Mouse (Mus musculus) spleen, postnatal 14 days (tissue): ENCODE measurements around the gene Ddx46.

Experiments
- DNase-seq, 2 experiments: peaks; one replicate each; pipeline ENCODE4 v3.0.0; 2021 to 2022; ENCODE audit warnings: low spot score in 2 of 2

Ddx46 gene

DNA sequence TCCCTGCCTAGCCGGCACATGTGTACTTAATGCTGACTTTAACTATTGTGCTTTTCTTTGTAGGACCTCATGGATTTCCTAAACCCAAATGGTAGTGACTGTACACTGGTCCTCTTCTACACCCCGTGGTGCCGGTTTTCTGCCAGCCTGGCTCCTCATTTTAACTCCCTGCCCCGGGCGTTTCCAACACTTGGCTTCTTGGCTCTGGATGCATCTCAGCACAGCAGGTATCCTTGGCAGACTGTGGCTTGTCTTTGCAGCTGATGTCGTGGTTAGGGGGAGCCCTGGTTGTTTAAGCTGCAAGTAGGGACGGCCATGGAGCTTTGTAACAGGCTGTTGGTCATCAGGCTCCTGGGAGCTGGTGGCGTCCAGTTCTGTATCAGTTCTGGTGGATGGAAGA, 86.7 kb downstream of the Ddx46 start:
- DNase-seq, result no peak

DNA sequence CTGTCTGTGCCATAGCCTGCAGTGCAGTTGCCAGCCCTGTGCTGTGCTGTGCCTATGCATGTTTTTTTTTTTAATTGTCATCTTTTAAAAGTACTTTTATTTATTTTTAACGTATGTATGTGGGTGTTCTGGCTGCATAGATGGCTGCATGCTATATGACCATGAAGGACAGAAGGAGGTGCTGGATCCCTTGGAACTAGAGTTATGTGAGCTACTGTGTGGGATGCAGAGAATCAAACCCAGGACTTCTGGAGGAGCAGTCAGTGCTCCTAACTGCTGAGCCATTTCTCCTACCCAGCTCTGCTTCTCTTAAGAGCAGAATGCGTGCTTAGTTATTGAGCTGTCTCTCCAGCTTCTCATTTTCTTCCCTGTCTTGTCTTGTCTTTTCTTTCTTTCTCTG, 87.2 kb downstream of the Ddx46 start:
- DNase-seq, result no peak

DNA sequence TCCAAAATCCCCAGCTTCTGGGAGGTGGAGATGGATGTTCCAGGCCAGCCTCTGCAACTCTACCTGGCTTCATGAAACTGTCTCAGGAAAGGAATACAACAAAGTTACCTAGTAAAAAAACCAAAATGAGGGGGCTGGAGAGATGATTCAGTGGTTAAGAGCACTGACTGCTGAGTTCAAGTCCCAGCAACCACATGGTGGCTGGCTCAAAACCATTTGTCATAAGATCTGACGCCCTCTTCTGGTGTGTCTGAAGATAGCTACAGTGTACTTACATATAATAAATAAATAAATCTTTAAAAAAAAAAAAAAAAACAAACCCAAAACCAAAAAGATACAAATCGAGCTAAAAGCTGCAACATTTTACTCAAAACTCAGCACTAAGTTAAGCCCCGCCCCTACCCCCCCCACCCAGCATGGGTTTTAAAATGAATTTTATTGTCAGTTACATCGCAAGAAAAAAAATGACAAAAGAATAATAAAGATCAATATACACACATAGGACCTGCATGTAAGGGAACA, 91.8 kb downstream of the Ddx46 start:
- DNase-seq, result no peak

DNA sequence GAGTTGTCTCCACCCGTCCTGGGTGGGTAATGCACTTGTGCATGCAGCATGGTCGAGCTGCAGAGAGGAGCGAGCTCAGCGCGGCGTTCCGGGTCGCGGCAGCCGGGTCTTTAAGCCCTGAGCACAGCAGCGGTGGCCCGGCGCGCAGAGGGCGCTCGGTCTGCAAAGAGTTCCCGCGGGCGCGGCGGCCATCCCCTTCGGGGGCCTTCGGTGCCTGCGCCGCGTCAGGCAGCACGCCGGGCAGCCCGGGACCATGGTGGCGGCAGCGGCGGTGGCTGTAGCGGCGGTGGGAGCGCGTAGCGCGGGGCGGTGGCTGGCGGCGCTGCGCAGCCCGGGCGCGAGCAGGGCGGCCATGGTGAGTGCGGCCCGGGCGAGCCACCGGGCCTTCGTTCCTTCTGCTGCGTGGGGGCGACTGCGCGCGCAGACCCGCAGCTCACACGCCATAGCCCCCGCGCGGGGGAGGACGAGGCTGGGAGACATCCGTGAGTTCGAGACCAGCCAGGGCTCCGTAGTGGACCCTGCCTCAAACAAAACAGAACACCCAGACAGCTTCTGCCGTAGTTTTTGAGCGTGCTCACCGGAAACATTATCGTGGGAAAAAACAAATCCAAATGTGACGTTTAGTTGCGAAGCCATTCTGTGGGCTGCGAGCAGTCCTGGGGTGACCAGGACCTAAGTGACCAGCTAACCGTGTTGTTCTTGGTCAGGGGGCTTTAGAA, 92.5 kb downstream of the Ddx46 start, which contains the start of gene Pcbd2:
Pcbd2 (plus strand) TSS at position 249 of the 719 bp plus-strand sequence.
- peak; percentile 86 to 89 for DNase-seq

DNA sequence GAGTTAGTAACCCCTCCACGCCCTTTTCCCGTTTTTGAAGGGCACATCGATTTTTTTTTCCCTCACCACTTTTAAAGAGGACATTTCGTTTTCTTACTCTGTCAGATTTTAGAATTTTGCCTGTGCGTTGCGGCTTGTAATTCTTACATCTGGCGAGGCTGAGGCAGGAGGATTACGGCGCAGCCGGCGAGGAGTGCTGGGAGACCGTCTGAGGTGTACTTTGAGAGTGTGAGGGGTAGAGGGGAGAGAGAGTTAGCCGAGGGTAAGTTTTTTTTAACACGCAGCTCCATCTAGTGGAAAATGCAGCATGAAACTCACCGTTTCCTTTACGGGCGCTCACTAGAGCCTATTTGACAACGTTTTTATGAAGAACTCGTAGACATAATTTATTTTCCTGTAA, 93.0 kb downstream of the Ddx46 start:
- peak; percentile 40 to 62 for DNase-seq

DNA sequence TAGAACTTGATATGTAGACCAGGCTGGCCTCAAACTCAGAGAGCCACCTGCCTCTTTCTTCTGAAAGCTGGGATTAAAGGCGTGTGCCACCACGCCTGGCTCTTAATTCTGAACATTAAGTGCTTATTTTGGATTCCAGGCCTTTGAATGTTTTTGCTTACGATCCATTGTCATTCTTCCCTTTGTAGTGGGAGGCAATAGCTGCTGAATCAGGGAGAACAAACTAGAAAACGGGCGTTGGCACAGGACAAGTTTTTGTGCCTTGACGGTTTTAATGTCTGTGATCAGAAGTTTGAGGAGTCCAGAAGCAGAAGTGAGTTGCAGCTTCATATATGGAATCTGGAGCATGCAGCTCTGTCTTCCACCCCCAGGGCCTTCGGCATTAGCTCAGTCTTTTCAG, 95.9 kb downstream of the Ddx46 start:
- no peak for DNase-seq
